Mouse (Mus musculus): ENCODE results near the gene Neurod2.
A peak's percentile ranks its signal among the peaks of the same experiment; 100 is the strongest.

The Neurod2 gene

DNA sequence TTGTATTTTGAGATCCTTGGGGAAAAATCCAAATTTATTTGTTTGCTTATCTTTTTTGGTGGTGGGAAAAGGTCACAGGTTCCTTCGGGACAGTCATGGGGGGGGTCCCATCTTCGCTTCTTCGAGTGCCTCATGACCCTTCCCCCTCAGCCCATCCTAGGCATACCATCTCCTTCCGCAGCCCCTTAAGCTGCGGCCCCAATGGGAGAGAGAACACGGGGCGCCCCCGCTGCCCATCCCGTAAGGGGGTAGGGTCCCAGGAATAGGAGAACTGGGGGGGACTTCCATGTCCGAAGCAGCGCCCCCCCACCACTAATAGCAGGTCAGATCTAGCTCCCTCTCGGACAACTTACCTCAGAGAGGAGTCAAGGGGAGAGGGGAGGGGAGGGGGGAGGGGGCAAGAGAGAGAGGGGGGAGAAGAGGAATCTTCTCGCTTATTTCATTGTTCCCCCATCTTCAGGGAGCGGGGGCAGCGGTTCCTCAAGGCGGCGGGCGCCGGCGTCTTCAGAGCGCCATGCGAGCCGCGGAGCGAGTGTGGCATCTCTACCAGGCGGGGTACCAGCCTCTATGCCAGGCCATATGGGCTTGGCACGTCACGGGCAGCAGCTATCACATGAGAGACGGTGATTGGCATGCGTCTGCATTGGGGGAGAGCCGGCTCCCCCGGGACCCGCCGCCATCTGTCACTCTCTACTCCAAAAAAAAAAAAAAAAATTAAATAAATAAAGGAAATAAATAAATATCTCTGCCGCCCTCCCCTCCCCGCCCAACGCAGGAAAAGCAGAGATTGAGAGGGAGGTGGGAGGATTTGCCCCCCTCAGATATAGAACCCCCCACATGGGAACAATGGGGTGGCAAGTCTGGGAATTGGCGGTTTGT, at the start of gene Neurod2:
Gene Neurod2 (minus strand): TSS at position 568 of the 879 bp plus-strand sequence.
- no peak for DNase-seq (ENCODE audit: low spot score in 2 of 2)

GRCm38 (mm10) chr11:98377787-98378186, 48.3 kb upstream of the Neurod2 start:
- DNase-seq (ENCODE audit: low spot score in 2 of 2) = no peak

- DNase-seq (ENCODE audit: low spot score in 2 of 2) = no peak
Observed at GRCm38 (mm10) chr11:98376756-98377155, 47.3 kb upstream of the Neurod2 start.

DNA sequence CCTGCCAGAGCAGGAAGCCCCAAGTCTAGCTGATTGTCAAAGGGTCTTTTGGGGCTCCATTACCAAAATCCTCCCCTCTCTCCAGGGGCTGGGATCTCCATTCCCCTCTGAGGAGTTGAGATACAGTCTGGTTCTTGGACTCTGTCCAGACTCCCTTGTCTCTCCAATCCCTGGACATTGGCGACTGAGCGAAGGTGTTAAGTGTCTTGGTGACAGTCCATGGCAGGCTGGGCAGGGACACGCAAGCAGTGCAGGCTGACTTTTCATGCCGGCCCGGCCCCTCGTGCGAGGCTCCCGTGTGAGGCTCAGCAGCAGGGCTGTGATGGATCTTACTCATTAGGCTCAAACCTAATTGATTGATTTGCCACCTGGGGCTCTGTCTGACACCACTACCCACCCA, 44.8 kb upstream of the Neurod2 start:
- no peak for DNase-seq (ENCODE audit: low spot score in 2 of 2)

GRCm38 (mm10) chr11:98373244-98373643, 43.8 kb upstream of the Neurod2 start:
- no peak for DNase-seq (ENCODE audit: low spot score in 2 of 2)

DNA sequence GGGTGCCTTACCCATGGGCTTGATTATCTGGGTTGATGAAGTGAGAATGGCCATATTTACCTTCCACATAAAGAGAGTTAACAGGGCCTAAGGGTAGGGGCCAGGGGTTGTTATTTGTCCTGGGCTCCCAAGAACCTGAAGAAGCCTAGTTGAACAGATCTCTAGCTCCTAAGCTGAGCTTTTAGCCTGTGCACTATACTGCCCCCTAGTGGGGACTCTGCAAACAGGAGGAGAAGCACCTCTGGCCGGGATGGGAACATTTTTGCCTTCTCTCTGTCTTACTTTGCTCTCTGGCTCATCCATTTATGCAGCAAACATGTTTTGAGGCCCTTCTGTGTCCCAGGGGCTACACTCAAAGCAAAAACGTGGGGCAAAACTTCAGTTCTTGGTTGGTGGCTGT, 43.0 kb upstream of the Neurod2 start:
- peak in 1 of 2 experiments; percentile 62 for DNase-seq (ENCODE audit: low spot score in 2 of 2)

GRCm38 (mm10) chr11:98371556-98372240, 42.2 kb upstream of the Neurod2 start:
- no peak for DNase-seq (ENCODE audit: low spot score in 2 of 2)

- no peak for DNase-seq (ENCODE audit: low spot score in 2 of 2)
Observed at GRCm38 (mm10) chr11:98370588-98370987, 41.1 kb upstream of the Neurod2 start.

GRCm38 (mm10) chr11:98369337-98369736, 39.9 kb upstream of the Neurod2 start:
- DNase-seq (ENCODE audit: low spot score in 2 of 2) = no peak

DNA sequence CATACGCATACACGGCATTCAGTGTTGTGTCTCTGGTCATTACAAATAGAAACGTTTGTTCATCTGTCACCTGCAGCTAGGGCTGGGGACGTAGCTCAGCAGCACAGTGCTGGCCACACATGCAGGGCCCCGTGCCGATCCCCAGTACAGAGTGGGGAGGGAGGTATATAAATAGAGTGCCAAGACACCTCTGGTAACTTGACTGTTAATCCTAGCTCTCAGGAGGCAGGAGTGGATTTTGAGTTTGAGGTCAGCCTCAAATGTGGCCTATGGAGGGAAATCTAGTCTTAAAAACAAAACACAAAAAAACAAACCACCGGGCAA, 38.4 kb upstream of the Neurod2 start:
- no peak for DNase-seq (ENCODE audit: low spot score in 2 of 2)

DNA sequence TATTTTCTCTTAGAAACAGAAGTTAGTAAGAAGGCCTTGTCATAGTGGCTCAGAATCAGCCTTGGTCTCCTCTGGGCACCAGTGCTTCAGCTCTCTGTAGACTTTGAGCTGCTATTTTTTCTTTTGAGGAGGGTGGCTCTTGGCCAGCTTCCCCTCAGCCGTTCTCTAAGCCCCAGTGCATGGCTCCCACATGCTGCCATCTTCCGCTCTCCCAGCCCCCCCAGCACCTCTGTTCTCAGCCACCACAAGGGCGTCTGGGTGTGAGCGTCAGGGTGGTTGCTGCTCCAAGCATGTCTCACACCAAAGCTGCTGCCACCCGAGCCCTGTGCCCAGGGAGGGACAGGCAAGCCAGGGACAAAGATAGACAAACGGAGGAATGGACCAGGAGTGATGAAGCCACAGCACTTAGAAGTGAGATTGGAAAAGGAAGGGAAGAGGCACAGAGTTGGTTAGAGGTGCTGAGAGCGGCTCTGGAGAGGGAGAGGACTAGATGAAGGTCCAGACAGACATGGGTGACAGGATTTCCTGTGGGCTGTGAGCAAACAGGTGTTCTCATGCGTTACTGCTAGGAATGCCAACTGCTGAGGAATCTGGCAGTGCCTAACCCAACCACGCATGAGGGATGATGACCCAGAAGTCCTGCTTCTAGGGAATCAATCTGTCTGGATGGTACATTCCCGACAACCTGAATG, 37.9 kb upstream of the Neurod2 start:
- DNase-seq (ENCODE audit: low spot score in 2 of 2) = no peak

- no peak for DNase-seq (ENCODE audit: low spot score in 2 of 2)
Observed at GRCm38 (mm10) chr11:98366290-98366689, 36.8 kb upstream of the Neurod2 start.

DNA sequence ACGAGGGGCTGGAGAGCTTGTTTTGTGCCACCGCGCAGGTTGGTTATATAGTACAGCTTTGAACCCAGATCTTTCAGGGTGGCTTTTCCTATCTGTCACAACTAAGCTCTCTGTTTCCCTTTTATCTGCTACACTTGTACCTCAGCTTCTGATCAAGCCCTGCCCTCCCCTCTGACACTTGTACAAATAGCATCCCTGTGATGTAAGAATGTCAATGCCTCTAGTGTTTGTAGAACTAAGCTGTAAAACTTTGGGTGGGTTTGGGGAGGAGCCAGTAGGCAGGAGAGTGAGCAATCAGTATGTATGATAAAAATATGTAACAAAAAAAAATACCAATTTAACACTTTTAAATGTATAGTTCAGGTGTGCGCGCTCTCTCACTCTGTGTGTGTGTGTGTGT, 35.0 kb upstream of the Neurod2 start:
- no peak for DNase-seq (ENCODE audit: low spot score in 2 of 2)

DNA sequence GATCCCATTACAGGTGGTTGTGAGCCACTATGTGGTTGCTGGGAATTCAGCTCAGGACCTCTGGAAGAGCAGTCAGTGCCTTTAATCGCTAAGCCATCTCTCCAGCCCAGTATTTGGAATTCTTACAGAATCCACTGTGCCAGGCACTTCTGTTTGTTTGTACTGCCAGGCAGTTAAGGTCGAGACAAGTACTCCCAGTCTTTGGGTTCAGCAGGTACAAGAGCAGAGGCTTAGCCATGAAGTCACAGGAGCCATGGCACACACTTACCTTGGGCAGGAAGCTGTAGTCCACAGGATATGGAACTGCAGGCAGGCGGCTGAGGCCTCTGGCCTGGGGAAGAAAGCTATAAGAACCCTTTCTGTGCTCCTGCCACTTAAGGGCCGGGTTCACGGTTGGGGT, 34.4 kb upstream of the Neurod2 start:
- no peak for DNase-seq (ENCODE audit: low spot score in 2 of 2)

- no peak for DNase-seq (ENCODE audit: low spot score in 2 of 2)
Observed at GRCm38 (mm10) chr11:98360866-98361521, 31.5 kb upstream of the Neurod2 start.

DNA sequence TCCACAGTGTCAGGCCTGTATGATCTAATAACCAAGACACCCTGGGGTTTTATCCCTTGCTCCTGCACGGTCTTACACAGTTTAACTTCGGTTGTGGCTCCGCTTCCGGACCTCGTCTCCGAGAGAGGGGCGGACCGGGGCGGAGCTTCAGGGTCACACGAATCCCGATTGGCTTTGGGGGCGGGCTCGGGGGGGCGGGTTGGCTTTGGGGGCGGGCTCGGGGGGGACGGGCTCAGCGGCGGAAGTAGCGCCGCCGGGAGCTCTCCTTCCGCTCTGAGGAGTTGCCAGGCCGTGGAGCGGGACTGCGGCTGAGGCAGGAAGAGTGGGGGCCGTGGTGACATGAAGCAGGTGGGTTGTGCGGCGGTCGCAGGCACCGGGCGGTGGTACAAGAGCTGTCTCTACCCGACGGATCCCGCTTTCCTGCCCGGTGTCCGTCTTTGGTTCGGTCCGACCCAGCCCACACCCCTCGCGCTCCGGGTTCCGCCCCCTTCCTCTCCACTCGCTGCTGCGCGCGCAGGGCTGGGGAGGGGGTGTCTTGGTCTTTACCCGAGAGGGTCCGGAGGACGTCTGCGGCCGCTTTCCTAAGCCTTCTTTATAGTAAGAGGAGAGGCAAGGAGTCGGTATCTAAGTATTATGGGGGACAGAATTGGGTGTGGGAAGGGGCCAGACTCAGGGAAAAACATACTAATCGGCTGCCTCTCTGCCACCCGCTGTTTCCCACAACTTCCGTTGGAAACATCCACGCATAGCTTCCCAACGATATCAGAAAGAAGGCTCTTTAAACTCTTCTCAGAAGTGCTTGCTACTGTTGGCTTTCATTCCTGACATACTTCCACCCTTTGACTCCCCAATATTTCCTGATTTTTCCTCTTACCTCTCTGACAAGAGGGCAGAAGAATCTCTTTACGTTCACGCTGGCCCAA, 29.0 kb upstream of the Neurod2 start, which contains the start of gene Stard3:
Gene Stard3 (plus strand): TSS at position 208 of the 923 bp plus-strand sequence.
- DNase-seq (ENCODE audit: low spot score in 2 of 2) = peak in 1 of 2 experiments; percentile 68

GRCm38 (mm10) chr11:98357396-98358160, 28.1 kb upstream of the Neurod2 start:
- DNase-seq (ENCODE audit: low spot score in 2 of 2) = no peak

GRCm38 (mm10) chr11:98356625-98357394, 27.4 kb upstream of the Neurod2 start:
- DNase-seq (ENCODE audit: low spot score in 2 of 2) = no peak

DNA sequence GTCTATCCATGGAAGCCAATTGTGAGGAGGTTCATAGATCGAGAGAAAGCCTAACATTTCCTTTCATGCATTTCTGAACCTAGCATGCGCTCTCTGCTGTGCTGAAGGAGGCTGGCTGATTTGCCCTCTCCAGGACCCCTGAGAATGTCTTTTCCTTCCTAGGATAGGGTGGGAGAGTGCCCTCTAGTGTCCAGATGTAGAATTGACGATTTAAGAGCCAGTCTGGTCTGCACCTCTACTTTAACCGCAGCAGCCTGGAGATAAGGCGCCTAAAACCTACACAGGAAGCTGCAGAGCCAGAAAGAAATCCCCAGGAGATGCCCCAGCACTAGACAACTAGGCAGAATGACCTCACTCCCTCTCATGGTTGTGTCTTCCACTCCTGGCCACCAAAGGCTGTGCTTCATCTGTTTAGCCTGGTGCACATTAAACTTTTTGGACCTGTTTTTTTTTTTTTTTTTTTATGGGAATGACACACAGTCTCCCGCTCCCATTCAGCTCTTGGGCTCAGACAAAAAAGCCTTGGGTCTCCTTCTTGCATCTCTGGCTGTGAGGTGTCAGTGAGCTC, 26.4 kb upstream of the Neurod2 start:
- peak in 1 of 2 experiments; percentile 55 for DNase-seq (ENCODE audit: low spot score in 2 of 2)

Measured in frontal cortex, postnatal 25 days (tissue).